Mouse (Mus musculus) lung, embryonic 16.5 days (tissue): ENCODE data around the gene Rgs6. TPM values are rescaled to one million over a fixed set of nuclear protein-coding genes. Genes with fewer than 3 reads are reported as not detected.

Experiments
- ATAC-seq: fragments of 200-750 bp; cut with Nextera tagmentation; 2 replicates; pipeline ENCODE4 v1.8.0; 2017; ENCODE audit warnings: low read depth, mild to moderate bottlenecking, moderate library complexity
- H3K27ac ChIP-seq: fragments of 300-500 bp; sonication (generic); 2 replicates; pipeline ENCODE4 v1.5.1; 2014; ENCODE audit warnings: mild to moderate bottlenecking, control low read depth, low read length
- H3K27me3 ChIP-seq: fragments of 300-500 bp; sonication (generic); 2 replicates; pipeline ENCODE4 v1.6.1; 2014; ENCODE audit warnings: low read depth, low read length, mixed read lengths; ENCODE audit not compliant: control insufficient read depth, insufficient read depth
- H3K36me3 ChIP-seq: fragments of 300-500 bp; sonication (generic); 2 replicates; pipeline ENCODE4 v1.6.1; 2014; ENCODE audit warnings: low read length; ENCODE audit not compliant: control insufficient read depth, insufficient read depth
- H3K4me1 ChIP-seq: fragments of 300-500 bp; sonication (generic); replicated peaks from 2 replicates; pipeline ENCODE4 v1.6.1; 2014; ENCODE audit warnings: low read length, mixed read lengths; ENCODE audit not compliant: control insufficient read depth, insufficient read depth
- H3K4me2 ChIP-seq: fragments of 300-500 bp; sonication (generic); 2 replicates; pipeline ENCODE4 v1.6.1; 2014; ENCODE audit warnings: low read depth, low read length, control low read depth
- H3K4me3 ChIP-seq: fragments of 300-500 bp; sonication (generic); 2 replicates; pipeline ENCODE4 v1.5.1; 2014; ENCODE audit warnings: mild to moderate bottlenecking, low read length, control low read depth
- H3K9ac ChIP-seq: fragments of 300-500 bp; sonication (generic); 2 replicates; pipeline ENCODE4 v1.6.1; 2014; ENCODE audit warnings: low read length, control low read depth
- H3K9me3 ChIP-seq: fragments of 300-500 bp; sonication (generic); 2 replicates; pipeline ENCODE4 v1.6.1; 2016; ENCODE audit warnings: low read length; ENCODE audit not compliant: control insufficient read depth
- WGBS: fragments of 180-500 bp; shearing (Covaris S2); extraction: QIAGEN DNeasy Blood & Tissue Kit; methylation state at CpG from one replicate; pipeline ENCODE4 v1.1.7; 2014; 5-methylcytosine and 5-hydroxymethylcytosine counted together
- polyA plus RNA-seq: library from polyadenylated mRNA; unstranded; fragments of >200 nt; fragmentation: Nextera tagmentation; extraction: Ambion mirVana; gene quantifications from 2 replicates; pipeline ENCODE4 v1.2.1, GENCODE M21; 2015

Rgs6 gene
- polyA plus RNA-seq, 1 experiment from 2014 or later: 3.0 TPM

DNA sequence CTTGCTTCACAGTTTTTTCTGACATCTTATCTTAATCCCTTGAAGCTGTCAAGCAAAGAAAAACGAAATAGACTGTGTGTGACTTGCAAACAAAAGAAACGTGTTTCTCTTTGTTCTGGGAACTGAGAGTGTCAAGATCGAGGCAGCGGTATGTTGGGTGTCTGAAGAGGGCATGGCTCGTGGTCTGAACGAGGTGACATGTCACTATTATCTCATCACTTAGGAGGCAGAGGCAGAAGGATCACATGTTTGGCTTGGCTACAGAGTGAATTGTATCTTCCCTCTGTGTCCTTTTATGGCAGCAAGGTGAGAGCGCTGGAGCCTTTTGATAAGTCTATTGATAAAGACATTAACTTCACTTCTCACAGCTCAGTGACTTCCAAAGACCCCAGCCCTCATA is 512.8 kb downstream of the Rgs6 start:
- H3K27me3 ChIP-seq: no peaks in the 10 kb centered on the region
- 36% methylated on average over 7 of the region's 7 CpGs for WGBS
- no peak overlapping the region for H3K4me3 ChIP-seq
- peaks cover 2% of the 10 kb centered on the region; the same call in 1 of the 2 replicates for H3K4me1 ChIP-seq
- H3K9me3 ChIP-seq: no peaks in the 10 kb centered on the region
- H3K9ac ChIP-seq: no peak overlapping the region
- no peak overlapping the region for H3K4me2 ChIP-seq
- no peak overlapping the region for H3K27ac ChIP-seq
- no peak for ATAC-seq
- no peaks in the 10 kb centered on the region for H3K36me3 ChIP-seq

DNA sequence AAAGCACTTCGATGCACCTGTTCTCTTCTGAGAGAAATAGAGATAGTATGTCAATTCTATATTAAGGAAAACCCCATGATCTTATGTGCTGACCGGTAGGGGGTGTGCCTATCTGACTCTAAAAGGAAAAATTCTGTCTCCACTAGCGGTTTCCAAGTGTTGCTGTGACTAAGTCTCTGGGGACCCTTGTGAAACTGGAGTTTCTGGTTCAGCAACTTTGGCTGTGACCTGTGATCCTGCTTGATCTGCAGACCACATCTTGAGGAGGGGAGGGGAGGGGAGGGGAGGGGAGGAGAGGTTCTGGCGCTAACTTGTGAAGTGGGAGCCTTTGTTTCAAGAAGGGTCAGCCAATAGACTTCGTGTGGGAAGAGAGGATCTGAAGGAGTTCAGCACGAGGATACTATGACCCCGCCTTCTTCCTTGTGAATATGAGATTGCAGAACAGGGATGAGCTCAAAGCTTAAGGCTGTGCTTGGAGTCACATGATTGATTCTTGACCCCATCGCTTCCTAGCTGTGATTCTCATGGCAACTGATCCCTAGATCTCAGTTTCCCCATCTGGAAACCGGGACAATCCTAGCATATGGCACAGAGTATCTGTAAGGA is 517.5 kb downstream of the Rgs6 start:
- H3K27ac ChIP-seq: peak overlapping the region; percentile 10; the same call in 1 of the 2 replicates
- H3K9me3 ChIP-seq: no peaks in the 10 kb centered on the region
- peaks cover 9% of the 10 kb centered on the region; the same call in 1 of the 2 replicates for H3K4me1 ChIP-seq
- H3K36me3 ChIP-seq: no peaks in the 10 kb centered on the region
- ATAC-seq: peak; percentile 91
- no peak overlapping the region for H3K9ac ChIP-seq
- H3K4me3 ChIP-seq: no peak overlapping the region
- 35% methylated on average over 9 of the region's 9 CpGs for WGBS
- no peaks in the 10 kb centered on the region for H3K27me3 ChIP-seq
- 0 out of 2 replicates have a peak overlapping the region, but pooled peaks have one; percentile 7 for H3K4me2 ChIP-seq

DNA sequence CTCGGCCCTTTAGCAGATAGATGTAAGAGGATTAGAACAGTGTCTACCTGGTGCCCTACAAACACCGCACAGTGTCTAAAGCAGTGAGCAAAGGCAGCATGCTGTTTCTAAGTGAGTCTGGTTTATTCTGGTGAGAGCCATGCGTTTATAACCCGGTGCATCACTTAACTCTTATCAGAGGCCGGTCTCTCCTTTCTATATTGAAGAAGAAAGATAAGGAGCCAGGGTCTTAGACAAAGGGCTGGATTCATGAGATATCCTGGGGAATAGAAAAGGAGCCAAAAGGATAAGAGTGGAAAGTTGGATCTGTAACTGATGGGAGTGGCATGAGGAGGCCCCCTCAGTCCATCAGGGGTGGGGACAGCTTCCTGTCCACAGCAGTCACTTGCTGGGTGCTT is 518.0 kb downstream of the Rgs6 start:
- Histone ChIP-seq H3K9me3 (no peaks in the 10 kb centered on the region), H3K9ac (no peak overlapping the region), H3K27me3 (no peaks in the 10 kb centered on the region), H3K4me3 (no peak overlapping the region), H3K27ac (no peak overlapping the region), H3K36me3 (no peaks in the 10 kb centered on the region), H3K4me1 (peaks cover 9% of the 10 kb centered on the region; the same call in 1 of the 2 replicates), H3K4me2 (0 out of 2 replicates have a peak overlapping the region, but pooled peaks have one; percentile 7)
- ATAC-seq: peak; percentile 27; the same call in 1 of the 2 replicates
- WGBS: 51% methylated on average over 5 of the region's 5 CpGs

DNA sequence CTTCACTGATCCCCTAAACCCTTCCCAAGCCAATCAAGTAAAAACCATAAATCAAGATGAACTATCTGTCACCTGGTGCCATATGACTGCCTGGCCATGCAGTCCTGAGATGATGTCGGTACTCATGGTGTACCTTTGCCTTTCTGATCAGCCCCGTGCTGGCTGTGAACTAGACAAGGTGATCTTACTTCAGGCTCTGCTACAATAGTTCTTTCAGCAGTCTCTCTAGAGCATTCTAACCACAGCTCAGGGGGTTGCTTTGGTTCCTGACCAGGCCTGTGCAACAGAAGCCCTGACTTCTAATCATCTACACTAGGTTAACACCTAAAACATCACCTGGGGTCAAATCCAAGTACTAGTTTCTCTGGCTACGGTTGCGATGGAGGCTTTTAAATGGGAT is 521.4 kb downstream of the Rgs6 start:
- no peak overlapping the region for H3K4me2 ChIP-seq
- 89% methylated on average over 4 of the region's 4 CpGs for WGBS
- H3K9ac ChIP-seq: no peak overlapping the region

DNA sequence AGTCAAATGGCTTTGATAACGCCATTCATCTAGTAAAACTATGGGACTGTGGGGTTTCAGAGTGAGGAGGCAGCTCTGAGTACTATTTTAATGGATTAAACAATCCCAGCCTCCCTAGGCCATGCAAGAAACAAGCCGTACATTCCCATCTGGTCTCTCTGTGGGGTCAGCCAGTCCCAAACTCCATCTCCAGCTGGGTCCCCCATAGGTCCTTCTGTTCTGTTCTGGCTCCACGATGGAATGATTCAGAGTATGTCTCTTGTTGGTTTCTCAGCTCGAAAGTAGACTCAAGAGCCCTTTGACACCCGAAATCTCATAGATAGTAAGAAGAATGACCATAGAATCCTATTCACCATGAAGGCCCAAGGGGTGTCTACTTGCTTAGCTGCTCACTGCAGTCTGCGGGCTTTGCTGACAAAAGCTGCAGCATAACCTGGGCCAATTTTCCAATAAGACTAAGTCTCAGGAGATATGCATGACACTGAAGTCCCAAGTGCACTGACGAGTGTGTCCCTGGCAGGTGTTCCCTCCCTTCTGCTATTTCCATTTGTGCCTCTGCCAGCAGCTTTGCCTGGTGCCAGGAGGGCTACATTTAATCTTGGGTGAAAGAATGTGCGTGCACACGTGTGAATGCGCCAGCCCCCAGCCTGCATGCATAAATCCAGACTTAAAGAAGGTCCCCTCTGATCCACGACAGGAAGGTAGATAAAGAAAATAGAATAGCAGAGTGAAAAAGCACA is 522.0 kb downstream of the Rgs6 start:
- no peak overlapping the region for H3K4me2 ChIP-seq

More for the DNA sequence above, 521.4 kb downstream of the Rgs6 start:
- Histone ChIP-seq H3K27me3 (no peaks in the 10 kb centered on the region), H3K9me3 (no peaks in the 10 kb centered on the region), H3K27ac (no peak overlapping the region), H3K4me1 (peaks cover 9% of the 10 kb centered on the region; the same call in 1 of the 2 replicates), H3K36me3 (no peaks in the 10 kb centered on the region), H3K4me3 (no peak overlapping the region)
- no peak for ATAC-seq

DNA sequence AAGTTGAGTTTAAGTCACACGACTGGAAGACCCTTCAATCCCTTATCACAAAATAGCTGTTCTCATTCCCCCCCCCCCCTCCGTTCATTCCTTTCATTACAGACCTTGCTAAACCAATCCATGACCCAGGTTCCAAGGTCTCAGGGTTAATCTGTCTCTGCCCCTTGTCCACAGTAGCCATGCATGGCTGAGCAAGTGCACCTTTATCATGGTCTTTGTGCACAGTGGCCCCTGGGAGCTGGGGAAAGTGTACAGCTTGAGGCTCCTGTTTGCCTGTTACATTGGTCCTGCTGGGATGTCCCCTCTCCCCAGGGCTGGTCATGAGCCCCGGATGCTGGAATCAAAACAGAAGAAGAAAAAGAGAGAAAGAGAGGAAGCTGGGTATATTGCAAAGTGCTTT is 522.6 kb downstream of the Rgs6 start:
- Histone ChIP-seq H3K9me3 (no peaks in the 10 kb centered on the region), H3K27me3 (no peaks in the 10 kb centered on the region), H3K27ac (no peak overlapping the region), H3K9ac (no peak overlapping the region), H3K4me3 (no peak overlapping the region), H3K4me1 (peaks cover 9% of the 10 kb centered on the region; the same call in 1 of the 2 replicates), H3K4me2 (no peak overlapping the region), H3K36me3 (no peaks in the 10 kb centered on the region)
- ATAC-seq: no peak
- WGBS: 44% methylated on average over 3 of the region's 3 CpGs

More for the DNA sequence above, 522.0 kb downstream of the Rgs6 start:
- no peaks in the 10 kb centered on the region for H3K27me3 ChIP-seq
- H3K36me3 ChIP-seq: no peaks in the 10 kb centered on the region
- H3K4me1 ChIP-seq: peaks cover 9% of the 10 kb centered on the region; the same call in 1 of the 2 replicates
- 74% methylated on average over 11 of the region's 11 CpGs for WGBS
- no peak overlapping the region for H3K27ac ChIP-seq
- ATAC-seq: no peak
- no peak overlapping the region for H3K4me3 ChIP-seq
- no peaks in the 10 kb centered on the region for H3K9me3 ChIP-seq
- no peak overlapping the region for H3K9ac ChIP-seq

DNA sequence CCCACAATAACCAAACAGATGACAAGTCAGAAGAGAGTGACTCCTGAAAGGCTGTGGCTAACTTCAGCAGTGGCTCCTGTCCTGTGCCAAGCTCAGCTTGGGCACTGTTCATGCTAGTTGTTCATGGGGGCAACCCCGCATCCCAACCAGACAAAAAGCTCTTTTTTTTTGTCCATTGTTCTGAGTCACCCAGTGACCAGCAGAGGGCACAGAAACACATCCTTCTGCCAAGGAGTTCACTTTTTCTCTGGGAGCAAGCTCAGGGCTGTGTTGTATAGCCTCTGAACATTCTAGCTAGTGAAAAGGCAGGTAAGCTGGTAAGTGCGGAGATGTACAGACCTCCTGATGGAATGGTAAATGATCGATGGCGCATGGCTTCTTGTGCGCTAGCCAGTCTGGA is 524.2 kb downstream of the Rgs6 start:
- no peak overlapping the region for H3K4me2 ChIP-seq
- 84% methylated on average over 5 of the region's 5 CpGs for WGBS
- no peaks in the 10 kb centered on the region for H3K36me3 ChIP-seq
- no peaks in the 10 kb centered on the region for H3K27me3 ChIP-seq
- no peak overlapping the region for H3K4me3 ChIP-seq
- no peak for ATAC-seq
- no peaks in the 10 kb centered on the region for H3K4me1 ChIP-seq
- H3K9ac ChIP-seq: no peak overlapping the region
- no peaks in the 10 kb centered on the region for H3K9me3 ChIP-seq
- no peak overlapping the region for H3K27ac ChIP-seq

DNA sequence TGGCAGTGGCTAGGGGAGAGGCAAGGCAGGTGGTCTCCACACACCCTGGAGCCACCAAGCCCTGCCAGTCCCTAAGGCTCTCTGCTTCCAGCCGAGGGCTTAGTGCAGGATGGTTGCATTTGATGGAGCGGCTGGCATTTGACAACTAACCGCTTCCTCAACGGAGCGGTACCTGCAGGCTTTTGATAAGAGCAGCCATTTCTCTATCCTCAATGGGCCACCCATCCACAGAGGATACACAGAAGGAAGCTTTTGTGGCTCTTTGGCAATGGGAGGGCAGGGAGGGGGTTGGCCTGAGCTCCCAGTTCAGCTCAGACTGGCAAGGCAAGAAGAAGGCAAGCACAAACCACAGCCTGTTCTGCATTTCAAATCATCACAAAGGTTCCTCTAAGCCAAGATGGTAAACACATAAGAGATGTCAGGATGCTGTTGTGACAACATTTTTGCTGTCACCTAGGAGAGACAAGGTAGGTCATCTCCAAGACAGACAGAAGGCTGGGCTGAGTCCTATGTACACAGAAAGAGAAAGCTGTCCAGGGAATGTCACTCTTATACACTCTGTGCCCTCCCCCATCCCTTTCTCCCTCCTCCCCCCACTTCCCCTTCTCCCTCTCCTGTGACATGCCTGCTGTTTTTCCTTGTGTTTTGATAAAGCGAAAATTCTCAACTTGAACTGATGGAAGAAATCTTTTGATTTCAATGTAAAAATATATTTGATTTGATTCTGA is 525.0 kb downstream of the Rgs6 start:
- 77% methylated on average over 6 of the region's 6 CpGs for WGBS

DNA sequence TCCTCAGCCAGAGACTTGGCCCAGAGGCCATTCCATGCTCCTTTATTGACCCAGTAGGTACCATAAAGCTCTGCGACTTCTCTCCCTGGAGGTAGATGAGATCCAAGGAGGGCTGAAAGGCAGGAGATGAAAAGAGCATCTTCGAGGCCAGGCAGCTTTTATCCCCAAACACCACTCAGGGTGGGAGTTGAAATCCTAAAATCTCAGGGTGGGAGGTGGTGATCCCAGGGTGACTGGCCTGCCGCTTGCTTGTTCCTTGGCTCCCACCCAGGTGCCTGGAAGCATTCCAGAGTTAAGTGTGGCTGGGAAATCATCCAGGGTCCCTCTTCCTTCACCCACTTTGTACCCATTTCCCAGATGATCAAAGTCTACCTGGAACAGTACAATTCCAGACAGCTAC is 525.9 kb downstream of the Rgs6 start:
- Histone ChIP-seq H3K9me3 (no peaks in the 10 kb centered on the region), H3K4me2 (no peak overlapping the region), H3K27me3 (no peaks in the 10 kb centered on the region), H3K4me1 (no peaks in the 10 kb centered on the region), H3K9ac (no peak overlapping the region), H3K27ac (no peak overlapping the region), H3K36me3 (no peaks in the 10 kb centered on the region), H3K4me3 (no peak overlapping the region)
- WGBS: 45% methylated on average over 3 of the region's 3 CpGs
- no peak for ATAC-seq

More for the DNA sequence above, 525.0 kb downstream of the Rgs6 start:
- Histone ChIP-seq H3K9me3 (no peaks in the 10 kb centered on the region), H3K27ac (no peak overlapping the region), H3K4me1 (no peaks in the 10 kb centered on the region), H3K36me3 (no peaks in the 10 kb centered on the region), H3K4me2 (no peak overlapping the region), H3K27me3 (no peaks in the 10 kb centered on the region), H3K9ac (no peak overlapping the region), H3K4me3 (no peak overlapping the region)
- no peak for ATAC-seq
